Mouse (Mus musculus) E14TG2a.4 (cell line): ENCODE results near the gene Tdrd3.

Experiments
- CTCF ChIP-seq: conservative IDR thresholded peaks from 2 replicates; pipeline ENCODE4 v1.5.1; 2014; ENCODE audit warnings: low read length
- NANOG ChIP-seq: IDR thresholded peaks from 2 replicates; pipeline ENCODE4 v1.6.1; 2014; ENCODE audit warnings: borderline replicate concordance, low read length, mixed read lengths

DNA sequence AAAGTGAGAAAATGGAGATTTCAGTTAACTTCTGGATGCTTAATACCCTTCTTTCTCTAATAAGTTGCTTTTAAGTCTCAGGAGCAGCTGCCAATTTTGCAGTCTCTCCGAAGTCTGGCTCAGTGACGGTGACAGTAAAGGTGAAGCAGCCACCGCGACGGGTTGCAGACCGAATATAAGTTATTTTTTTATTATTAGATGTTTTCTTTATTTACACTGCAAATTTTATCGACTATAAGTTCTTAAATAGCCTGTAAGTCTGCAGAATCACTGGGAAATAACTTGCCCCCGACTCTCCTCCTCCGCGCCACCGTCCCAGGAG is 992 bp upstream of the Tdrd3 start:
- TF ChIP-seq NANOG (no peak), CTCF (no peak)
